Comparison of ENCODE assay signal across 9 mouse cellular contexts in the genomic region with DNA sequence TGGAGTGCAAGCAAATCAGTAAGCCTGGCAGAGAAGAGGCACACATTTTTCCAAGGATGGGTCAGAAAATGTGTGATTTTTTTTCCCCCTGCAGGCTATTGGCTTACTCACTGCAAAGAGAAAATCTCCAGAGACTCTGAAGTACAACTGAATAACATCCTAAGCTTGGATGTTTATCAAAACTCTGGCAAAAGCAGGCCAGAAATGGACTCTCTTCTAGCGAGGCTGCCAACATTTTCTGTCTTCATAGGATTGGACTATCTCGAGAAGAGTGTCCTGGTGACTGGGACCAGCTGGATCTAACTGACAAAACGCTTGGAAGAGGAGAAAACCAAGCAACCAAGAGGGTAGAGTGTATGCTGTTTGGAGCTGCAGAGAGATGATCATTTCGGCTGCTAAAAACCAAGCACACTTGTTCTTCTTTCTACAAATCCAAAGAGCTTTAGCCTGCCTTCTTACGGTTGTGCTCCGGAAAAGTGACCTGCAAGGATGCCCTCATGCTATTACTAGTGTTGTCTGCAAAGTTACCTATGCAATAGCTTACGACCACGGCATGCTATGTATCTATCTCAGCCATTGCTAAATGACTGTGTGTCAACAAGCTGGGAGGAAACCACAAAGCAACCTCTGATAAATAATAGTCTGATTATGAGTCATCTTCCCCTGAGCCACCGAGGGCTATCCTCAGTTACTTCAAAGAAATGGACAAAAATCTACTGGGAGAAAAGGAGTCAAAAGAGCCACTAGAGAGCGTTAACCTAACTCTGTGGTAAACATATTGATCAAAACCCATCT. TPM values are rescaled to one million over a fixed set of nuclear protein-coding genes. Genes with fewer than 3 reads are reported as not detected.
DNase-seq lines count a peak whose midpoint lies in the region; ATAC-seq lines count a peak whose summit lies in the region.
"Had no signal": no experiment of that assay in that cellular context is flagged by ENCODE, and none has a peak within 500 bp of the region (broad histone marks: within the 10 kb centered on the region; RNA-seq: fewer than 3 reads in every experiment).

No protein-coding gene starts in this region.

- WGBS in heart, embryonic 11.5 days (ENCODE audit: insufficient replicate concordance), result 63% methylated on average over 10 of the region's 10 CpGs
- 85% methylated on average over 10 of the region's 10 CpGs for WGBS in limb, embryonic 10.5 days

- H3K4me3 ChIP-seq in heart, embryonic 11.5 days (ENCODE audit: low read depth, low read length), result no peak overlapping the region
- no peak overlapping the region for H3K4me3 ChIP-seq in limb, embryonic 10.5 days
- H3K4me3 ChIP-seq: liver, embryonic 13.5 days had no signal

- H3K4me2 ChIP-seq in heart, embryonic 11.5 days, result no peak overlapping the region
- H3K4me2 ChIP-seq: liver, embryonic 13.5 days had no signal

- H3K27ac ChIP-seq in heart, embryonic 11.5 days (ENCODE audit: low read depth, low read length), result no peak overlapping the region
- no peak overlapping the region for H3K27ac ChIP-seq in limb, embryonic 10.5 days
- H3K27ac ChIP-seq: liver, embryonic 13.5 days had no signal

- no peak for ATAC-seq in heart, embryonic 11.5 days (replicated peaks; ENCODE audit: insufficient number of reproducible peaks, low FRiP score, low TSS enrichment)

- no peaks in the 10 kb centered on the region for H3K27me3 ChIP-seq in heart, embryonic 11.5 days (ENCODE audit: control insufficient read depth, insufficient read depth, low read length)
- no peaks in the 10 kb centered on the region for H3K27me3 ChIP-seq in limb, embryonic 10.5 days (ENCODE audit: low read depth, poor library complexity, severe bottlenecking)
- H3K27me3 ChIP-seq: liver, embryonic 13.5 days had no signal

- H3K9me3 ChIP-seq in heart, embryonic 11.5 days (replicated peaks; ENCODE audit: control insufficient read depth, low read length), result no peaks in the 10 kb centered on the region
- H3K9me3 ChIP-seq in limb, embryonic 10.5 days (replicated peaks), result no peaks in the 10 kb centered on the region
- H3K9me3 ChIP-seq: liver, embryonic 13.5 days had no signal

- intact Hi-C loops in heart, postnatal 14 days (cut with DNase I), result no loop called here

- no peak overlapping the region for H3K9ac ChIP-seq in heart, embryonic 11.5 days (ENCODE audit: low read depth, low read length)
- H3K9ac ChIP-seq: liver, embryonic 13.5 days had no signal

- DNase-seq in heart, adult 18-20 months, result peak; percentile 74 to 87
- DNase-seq in NIH3T3 (ENCODE audit: low read depth), result peak; percentile 82
- peak; percentile 35 to 57 for DNase-seq in heart, postnatal 14 days
- DNase-seq in lung, postnatal 36 days, result peak; percentile 79
- no peak for DNase-seq in limb, embryonic 10.5 days (ENCODE audit: low spot score)
- no peak for DNase-seq in neural tube, embryonic 10.5 days (ENCODE audit: extremely low spot score, low spot score)
- no peak for DNase-seq in right cerebral cortex, postnatal 25 days
- DNase-seq: liver, embryonic 13.5 days had no signal

- no peaks in the 10 kb centered on the region; the same call in 1 of the 2 replicates for H3K4me1 ChIP-seq in heart, embryonic 11.5 days (ENCODE audit: control insufficient read depth, insufficient read depth, low read length)
- no peaks in the 10 kb centered on the region for H3K4me1 ChIP-seq in limb, embryonic 10.5 days
- H3K4me1 ChIP-seq: liver, embryonic 13.5 days had no signal

- H3K36me3 ChIP-seq in heart, embryonic 11.5 days (ENCODE audit: control insufficient read depth, insufficient read depth, low read length), result no peaks in the 10 kb centered on the region
- no peaks in the 10 kb centered on the region for H3K36me3 ChIP-seq in limb, embryonic 10.5 days
- H3K36me3 ChIP-seq: liver, embryonic 13.5 days had no signal

RNA-seq across cellular contexts. Expression of a gene that starts 36.1 kb away (rescaled TPM):
- 10 to 100 TPM; 17.5 to 22.4 TPM for total RNA-seq in heart, adult 18-20 months (2021)
- polyA plus RNA-seq in heart, embryonic 11.5 days (2014; fragmentation: Nextera tagmentation; extraction: Ambion mirVana), result 22.0 and 26.3 TPM in 2 replicates
- total RNA-seq in heart, postnatal 14 days (2021), result 10 to 100 TPM; 28.6 to 33.9 TPM
- polyA plus RNA-seq in limb, embryonic 10.5 days (2016; fragmentation: Nextera tagmentation; extraction: Ambion mirVana), result 36.1 and 45.1 TPM in 2 replicates

Comparison
In these comparisons a context has a peak if more than half of its experiments do, and no peak if none do; other contexts are left out.
1. DNase-seq: peak in heart, adult 18-20 months (2 of 2), NIH3T3 (single experiment), heart, postnatal 14 days (2 of 2) and lung, postnatal 36 days (single experiment); none in limb, embryonic 10.5 days (single experiment), neural tube, embryonic 10.5 days (single experiment) and right cerebral cortex, postnatal 25 days (single experiment).